Mouse (Mus musculus) heart, postnatal 10 days (tissue): ENCODE measurements around the gene Gm28053. TPM values are rescaled to one million over a fixed set of nuclear protein-coding genes. Genes with fewer than 3 reads are reported as not detected.

Experiments used
- DNase-seq, 2 experiments: peaks; one replicate each; pipeline ENCODE4 v3.0.0; 2021
- intact Hi-C: fragments of 180-260 bp; cut with DNase I; formaldehyde crosslinking; loops from one replicate; pipeline ENCODE4 v1.15.1; 2025
- total RNA-seq, 2 experiments: library from RNA; stranded (reverse); gene quantifications; 2 replicates each; pipeline ENCODE4 v1.2.3; 2021

Gm28053 gene
- total RNA-seq, 2 experiments from 2014 or later, result 5.0 to 6.6 TPM

DNA sequence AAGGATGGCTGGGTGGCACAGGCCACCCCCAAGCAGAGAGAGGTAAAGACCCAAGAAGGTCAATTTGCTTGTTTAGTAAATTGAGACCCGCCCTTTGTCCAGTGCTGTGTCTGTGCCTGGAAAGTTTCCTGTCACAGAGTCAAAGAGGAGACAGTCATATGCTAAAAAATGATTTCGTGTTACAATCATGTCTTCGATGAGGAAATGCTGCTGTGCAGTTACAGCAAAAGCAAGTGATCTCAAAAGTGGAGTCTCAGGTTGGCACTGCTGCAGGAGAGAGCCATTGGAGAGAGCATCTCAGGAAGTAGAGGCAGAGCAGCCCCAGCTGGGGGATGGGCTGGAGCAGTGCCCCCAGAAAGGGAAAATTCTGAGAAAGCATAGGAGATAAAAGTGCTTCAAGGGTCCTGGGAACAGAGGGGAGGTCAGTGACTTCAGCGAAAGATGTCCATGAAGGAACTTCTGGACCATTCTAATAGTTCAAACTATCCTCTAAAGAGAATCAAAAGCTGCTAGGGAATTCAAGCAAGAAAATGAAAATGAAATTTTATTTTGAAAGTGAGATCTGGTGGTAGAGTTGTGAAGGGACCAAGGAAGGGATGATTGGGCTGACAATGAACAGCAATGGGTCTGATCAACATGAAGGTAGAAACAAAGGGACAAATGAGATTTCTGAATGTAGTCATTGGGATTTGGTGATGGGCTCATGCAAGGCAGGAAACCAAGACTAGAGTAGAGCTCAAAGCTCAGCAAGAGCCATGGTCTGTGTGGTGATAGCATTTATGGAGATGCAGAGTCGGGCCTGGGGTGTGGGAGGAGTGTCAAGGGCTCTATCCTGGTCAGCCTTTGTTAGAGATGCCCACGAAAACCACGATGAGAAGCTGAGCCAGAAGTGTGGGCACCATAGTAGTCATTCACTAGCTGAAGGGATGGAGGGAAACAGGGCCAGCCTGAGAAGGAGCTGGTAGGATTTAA is 32.4 kb upstream of the Gm28053 start:
- intact Hi-C loops, result loop anchor here (1.0 to 2.0 kb wide), 2 partner anchors 11 to 61 kb away; partner anchors contain the start of gene Gimap5
- no peak for DNase-seq

DNA sequence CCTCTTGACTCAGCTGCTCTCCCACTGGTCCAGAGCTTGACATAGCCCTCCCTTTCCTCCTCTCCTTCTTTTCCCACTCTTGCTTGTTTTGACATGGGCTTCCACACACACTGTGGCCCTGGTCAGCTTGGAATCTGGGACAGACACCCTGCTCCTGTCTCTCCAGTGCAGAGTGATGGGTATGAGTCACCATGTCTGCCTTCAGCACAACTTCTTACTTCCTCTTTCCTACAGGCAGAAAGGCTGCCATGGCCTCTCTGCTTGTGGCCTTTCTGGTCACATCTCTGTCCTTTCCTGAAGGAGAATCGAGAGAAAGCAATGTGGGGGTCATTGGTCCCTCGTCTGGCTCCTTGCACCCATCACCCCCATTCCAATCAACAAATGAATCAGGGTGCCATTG is 31.3 kb upstream of the Gm28053 start:
- intact Hi-C loops, result no loop called here
- DNase-seq, result no peak

DNA sequence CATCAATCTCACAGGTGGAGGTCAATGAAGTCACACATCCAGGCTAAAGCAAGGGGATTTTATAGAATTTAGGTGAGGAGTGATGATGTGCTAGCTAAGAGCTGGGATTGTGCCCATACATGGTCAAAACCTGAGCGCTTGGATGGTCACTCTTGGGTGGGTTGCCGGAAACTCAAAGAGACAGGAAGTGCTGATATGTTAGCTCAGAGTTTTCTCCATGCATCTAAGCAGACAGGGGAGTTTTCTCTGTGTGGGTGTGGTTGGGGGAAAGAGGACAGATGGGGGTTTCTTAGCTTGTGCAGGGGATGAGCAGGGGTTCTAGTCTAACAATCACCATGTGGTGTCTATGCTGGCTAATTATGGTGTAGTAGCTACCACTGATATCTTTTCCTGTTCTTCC is 29.1 kb upstream of the Gm28053 start:
- DNase-seq, result no peak
- intact Hi-C loops, result no loop called here

DNA sequence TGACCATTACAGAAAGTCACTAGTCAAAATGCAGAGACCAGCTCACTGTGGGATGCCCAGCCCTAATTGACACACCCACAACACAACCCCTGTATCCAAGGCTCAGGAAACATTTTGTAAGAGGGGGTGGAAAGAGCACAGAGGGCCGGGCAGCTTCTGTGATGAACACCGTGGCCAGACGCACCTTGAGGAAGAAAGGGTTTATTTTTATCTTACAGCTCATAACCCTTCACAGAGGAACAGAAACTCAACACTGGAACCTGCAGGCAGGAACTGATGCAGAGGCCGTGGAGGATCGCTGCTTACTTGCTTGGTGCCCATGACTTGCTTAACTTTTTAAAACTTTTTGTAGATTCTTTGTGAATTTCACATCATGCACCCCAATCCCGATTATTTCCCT is 25.4 kb upstream of the Gm28053 start:
- DNase-seq, result no peak
- intact Hi-C loops, result no loop called here

DNA sequence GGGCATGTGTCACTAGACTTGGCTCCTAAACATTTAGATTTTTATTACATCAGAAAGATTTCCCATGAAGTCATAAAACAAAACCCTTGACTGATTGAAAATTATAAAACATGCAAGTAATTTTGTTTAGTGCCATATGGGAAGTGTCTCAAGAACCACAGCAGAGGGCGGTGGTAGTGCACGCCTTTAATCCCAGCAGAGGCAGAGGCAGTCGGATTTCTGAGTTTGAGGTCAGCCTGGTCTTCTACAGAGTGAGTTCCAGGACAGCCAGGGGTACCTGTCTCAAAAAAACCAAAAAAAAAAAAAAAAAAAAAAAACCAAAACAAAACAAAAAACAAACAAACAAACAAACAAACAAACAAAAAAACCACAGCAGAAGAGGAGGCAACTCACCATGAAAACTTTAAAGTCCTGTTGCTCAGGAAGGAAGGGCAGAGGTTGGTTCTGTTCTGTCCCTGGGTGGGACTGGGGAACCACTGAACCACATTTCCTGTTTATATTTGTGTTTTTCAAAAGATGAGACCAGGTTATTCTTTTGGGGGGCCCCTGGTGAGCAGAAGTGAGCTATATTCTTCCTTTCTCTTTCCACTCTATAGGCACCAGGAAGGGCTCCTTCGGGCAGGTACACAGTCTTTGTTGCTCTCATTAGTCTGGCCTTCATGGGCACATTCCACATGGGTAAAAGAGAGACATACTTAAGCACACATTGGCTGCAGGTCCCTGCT is 21.4 kb upstream of the Gm28053 start:
- DNase-seq, result no peak
- intact Hi-C loops, result loop anchor here (1.0 kb wide), 1 partner anchor 11 kb away; no protein-coding TSS in a partner anchor

DNA sequence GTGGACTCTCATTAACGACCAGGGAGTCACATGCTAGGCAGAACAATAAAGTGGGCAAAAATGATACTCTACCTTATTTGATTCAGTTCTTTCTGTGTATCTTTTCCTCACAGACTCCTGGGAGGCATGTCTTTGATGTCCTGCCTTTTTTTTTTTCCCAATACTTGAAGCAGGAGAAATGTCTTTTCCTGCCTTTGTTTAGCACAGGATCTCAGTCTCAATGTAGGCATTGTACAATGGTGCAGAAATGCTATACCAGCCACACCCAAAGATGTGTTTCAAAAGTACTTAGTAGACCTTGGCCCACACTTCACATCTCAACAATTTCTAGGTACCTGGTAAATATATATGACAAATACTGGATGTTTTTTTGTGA is 20.9 kb upstream of the Gm28053 start:
- DNase-seq, result no peak
- intact Hi-C loops, result loop anchor here (1.0 kb wide), 1 partner anchor 11 kb away; no protein-coding TSS in a partner anchor

DNA sequence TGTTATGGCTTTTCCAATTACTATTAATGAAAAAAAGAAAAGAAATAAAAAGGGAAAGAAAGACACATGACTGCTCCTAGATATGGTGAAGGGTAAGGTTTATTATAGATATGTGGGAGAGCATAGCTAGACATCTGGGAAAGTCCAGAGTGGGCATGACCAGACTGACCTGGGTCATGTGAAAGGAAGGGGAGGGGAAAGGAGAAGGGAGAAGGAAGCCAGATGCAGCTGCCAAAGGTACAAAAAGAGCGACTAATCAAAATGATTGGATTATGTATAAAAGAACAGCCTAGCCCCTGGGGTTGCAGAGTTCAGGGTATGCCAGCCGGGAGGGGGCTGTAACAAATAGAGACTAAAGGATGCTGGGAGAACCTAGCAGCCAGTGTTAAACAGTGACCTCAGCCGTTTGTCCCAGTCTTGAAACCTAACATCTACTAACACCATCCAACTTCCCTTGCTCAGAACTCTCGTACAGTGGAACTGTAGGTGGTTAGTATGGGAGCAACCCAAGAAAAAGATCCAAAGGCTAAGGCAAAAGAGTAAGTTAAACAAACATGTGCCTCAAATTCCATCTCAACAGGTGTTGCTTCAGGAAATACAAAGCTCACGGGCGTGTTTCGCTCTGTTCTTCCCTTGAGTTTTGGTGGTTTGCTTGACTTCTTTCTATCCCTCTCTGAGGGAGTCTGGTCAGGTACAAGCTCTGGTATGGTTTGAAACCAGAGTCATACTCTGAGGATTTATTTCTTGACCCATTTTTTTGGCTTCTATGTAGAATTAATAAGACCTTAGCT is 20.1 kb upstream of the Gm28053 start:
- no peak for DNase-seq
- intact Hi-C loops, result no loop called here

DNA sequence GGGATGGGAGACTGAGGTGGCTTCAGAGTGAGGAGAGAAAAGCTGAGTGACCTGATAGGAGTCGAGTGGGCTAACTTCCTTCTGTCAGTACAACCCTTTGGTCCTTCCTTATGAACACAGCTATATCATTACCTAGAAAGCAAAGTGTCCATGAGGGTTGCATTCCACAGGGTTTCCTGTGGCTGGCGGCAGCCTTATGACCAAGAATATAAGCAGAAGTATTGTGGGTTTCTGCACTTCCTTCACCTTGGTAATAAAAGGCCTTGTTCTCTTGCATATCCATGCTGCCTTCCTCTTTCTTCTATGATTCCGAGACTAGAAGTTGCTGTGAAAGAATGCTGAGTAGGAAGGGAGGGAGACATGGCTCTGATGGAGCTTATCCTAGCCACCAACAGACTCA is 19.5 kb upstream of the Gm28053 start:
- no peak for DNase-seq
- intact Hi-C loops, result no loop called here

DNA sequence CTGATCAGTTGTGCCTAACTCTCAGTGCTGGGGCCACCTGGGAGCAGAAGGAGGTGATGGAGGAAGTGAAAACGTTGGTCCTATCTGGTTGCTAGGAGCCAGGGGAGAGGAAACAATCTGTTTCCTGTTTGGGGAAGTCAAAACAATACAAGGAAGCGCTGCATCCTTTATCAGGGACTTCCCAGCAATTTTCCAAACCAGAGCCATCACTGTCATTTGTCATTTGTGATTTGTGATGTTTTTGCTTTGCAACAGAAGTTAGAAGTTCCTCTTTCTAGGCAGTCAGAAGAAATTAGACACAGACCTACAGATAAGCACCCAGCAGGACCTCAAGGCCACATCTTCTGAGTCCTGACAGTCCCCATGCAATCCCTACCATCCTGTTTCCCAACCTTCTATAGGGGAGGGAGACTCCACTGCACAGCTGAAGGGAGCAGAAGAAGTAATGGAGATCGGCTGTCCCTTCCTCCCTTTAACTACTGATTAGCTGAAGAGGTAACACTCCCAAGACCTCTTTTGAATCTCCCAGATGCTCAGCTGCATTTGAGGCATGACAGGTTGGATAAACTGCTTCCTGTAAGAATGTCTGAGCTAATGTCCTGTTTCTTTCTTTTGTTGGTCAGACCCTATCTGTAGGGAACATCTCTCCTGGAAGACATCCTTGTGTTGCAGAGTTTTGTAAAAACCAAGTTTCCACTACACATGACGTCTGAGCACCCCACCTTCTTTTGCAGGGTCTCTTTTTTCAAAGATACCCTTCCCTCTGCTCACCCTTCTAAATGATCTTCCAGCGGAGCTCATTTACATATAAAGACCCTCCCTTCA is 17.9 kb upstream of the Gm28053 start:
- intact Hi-C loops, result no loop called here
- DNase-seq, result peak; percentile 56 to 60

DNA sequence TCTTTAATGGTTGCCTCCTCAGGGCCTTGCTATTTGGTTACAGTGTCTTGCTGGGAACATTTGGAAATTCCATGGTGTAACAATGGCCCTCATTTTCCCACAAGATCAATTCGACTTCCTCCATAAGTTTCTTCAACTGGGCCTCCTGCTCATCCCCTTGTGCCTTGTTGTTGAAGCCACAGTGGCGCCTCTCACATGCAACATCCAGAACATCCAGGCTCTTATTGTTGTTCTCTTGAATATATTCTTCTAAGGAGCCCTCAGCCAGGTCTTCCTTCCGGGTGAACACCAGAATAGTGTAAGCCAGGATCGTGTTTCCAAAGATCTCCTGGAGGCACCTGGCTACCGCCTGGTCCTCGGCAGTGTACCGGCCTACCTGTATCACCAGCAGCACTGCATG is 16.3 kb upstream of the Gm28053 start:
- no peak for DNase-seq
- intact Hi-C loops, result no loop called here

DNA sequence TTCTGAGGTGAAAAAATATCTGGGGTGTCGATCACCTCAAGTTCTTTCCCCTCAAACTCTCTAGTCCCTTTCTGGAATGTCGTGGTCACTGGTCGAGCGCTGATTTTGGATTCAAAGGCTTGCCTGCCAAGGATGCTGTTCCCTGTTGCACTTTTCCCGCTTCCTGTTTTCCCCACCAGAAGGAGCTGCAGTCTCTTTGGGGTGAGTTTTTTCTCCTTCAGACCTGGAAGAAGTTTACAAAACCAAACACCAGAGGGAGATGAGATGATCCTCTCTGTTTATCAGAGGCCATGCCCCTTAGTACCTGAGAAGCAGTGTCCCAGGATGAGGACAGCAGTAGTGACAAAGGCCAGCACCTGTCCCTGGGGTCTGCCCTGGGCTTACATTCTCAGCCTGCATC is 15.8 kb upstream of the Gm28053 start:
- intact Hi-C loops, result no loop called here
- no peak for DNase-seq

DNA sequence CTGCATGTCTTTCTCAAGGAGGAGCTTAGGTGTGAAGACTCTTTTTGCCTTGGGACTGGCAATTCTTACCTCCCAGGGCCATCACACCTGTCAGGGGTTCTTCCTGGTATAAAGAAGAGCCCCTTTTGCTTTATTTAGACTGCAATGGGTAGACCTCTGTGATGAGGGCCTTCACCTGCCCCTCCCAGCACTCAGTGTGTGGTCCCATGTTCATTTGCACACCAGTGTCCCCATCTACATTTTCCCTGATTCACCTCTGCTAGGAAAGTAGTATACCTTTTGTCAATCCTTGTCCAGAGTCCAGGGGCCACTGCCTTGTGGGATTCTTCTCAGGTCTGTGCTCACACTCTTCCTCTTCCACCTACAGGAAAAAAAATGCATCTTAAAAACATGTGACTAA is 14.3 kb upstream of the Gm28053 start:
- DNase-seq, result no peak
- intact Hi-C loops, result no loop called here

DNA sequence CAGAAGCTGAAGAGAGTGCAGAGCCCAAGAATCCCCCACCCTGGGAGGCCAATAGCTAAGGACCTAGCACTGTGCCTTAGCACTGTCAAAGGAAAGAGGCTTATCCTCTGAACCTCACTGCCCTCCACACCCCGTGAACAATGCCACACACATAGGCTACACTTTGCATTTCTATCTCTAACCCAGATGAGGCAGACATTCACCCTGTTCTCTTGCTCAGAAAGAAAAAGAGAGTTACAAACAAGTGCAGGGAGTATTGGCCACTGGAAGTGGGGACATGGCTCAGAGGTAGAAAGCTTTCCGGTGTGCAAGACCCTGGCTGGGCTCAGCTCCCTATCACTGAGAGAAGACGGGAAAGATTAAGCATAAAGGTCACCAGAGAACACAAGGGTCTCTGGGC is 12.3 kb upstream of the Gm28053 start:
- no peak for DNase-seq
- intact Hi-C loops, result loop anchor here (2.0 kb wide), 2 partner anchors 41 to 59 kb away; partner anchors contain the start of genes Gimap5 and Gimap8

DNA sequence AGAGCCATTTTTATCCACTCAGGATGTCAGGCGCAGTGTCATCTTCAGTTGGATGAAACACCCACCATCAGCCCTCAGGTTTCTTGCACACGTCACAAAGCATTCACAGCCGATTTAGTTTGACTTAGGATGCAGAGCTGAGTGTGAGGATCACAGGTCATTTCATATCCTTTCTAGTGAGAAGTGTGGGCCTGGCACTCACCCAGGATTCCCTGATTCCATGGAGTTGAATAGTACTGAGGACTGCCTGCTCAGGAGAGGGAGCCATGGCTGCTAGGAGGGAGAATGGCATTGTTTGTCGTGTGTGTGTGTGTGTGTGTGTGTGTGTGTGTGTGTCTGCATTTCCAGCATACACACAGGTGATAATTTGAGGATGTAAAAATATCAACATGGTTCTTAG is 1.9 kb downstream of the Gm28053 start:
- DNase-seq, result no peak
- intact Hi-C loops, result no loop called here

DNA sequence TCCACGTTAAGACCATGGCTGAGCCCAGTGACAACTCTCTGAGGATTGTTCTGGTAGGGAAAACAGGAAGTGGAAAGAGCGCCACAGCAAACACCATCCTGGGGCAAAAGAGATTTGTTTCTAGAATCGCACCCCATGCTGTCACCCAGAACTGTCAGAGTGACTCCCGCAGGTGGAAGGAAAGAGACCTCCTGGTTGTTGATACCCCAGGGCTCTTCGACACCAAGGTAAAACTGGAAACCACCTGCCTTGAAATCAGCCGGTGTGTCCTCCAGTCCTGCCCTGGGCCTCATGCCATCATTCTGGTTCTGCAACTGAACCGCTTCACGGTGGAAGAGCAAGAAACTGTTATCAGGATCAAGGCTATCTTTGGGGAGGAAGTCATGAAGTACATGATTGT is 5.1 kb downstream of the Gm28053 start:
- no peak for DNase-seq
- intact Hi-C loops, result no loop called here

DNA sequence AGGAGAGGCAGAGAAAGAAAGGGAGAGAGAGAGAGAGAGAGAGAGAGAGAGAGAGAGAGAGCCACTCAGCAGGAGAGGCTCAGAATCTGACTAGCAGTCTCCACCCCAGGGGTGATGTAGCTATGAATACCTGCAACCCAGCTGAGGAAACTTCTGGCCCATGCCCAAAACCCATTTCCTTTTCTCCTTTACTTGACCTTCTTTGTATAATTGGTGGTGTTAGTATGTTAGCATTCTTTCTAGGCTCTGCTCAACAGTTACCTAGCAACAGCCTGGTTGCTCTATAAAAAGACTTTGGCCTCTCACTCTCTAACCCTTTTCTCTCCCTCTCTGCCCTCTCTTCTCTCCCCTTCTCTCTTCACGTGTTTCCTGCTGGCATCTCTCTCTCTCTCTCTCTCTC is 7.1 kb downstream of the Gm28053 start:
- intact Hi-C loops, result no loop called here
- peak; percentile 86 to 88 for DNase-seq

DNA sequence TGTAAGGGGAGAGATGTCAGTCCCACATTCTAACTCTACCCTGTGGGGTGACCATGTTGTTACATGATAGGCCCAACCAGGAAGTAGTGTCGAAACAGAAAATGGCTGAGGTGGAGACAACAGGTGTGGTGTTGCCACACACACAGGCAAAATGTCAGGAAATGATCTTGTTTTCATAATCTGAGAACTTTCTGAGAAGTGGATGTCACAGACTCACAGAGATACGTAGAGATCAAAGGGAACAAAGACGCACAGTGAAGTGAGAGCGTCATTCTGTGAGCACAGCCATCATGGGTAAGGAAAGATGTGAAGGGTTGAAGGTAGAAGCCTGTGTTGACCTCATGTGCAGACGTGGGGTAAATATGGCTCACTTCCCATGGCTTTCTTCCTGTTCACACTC is 9.4 kb downstream of the Gm28053 start:
- DNase-seq, result no peak
- intact Hi-C loops, result no loop called here

DNA sequence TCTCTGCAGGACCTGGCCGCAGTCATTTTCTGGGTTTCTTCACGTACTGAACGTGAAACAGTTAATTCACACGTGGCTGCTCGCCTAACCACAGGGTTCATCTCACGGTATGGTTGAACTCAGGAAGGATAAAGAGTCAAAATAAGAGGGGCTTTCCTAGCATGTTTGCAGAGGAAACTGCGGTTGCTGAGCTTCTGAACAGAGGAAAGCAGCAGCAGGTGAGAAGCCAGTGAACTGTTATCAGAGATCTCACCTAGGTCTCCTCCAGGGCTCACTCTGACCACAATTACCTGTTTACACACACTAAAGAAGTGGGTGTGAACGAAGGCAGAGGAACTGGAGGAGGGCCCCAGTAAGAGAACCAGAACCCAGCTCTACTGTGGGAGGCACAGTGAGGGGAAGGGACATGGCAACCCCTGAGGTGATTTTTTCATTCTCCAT is 14.5 kb downstream of the Gm28053 start:
- DNase-seq, result peak in 1 of 2 experiments; percentile 8
- intact Hi-C loops, result no loop called here

DNA sequence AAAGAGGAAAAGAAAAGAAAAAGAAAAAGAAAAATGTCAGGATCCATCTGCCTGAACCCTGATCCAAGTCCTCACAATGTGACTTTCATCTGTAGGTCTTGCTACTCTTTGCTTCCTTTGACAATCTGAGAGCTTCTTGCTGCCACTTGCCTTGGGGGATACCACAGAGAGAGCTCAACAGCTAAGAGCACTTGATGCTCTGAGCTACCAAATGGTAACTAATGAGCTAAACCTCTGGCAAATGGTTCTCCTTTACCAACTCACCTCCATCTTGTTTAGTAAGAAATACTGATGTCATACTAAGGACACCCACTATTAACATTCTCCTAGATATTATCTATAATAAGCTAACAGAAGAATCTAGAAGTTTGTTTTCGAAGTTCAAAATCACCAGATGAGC is 15.3 kb downstream of the Gm28053 start:
- intact Hi-C loops, result no loop called here
- no peak for DNase-seq

DNA sequence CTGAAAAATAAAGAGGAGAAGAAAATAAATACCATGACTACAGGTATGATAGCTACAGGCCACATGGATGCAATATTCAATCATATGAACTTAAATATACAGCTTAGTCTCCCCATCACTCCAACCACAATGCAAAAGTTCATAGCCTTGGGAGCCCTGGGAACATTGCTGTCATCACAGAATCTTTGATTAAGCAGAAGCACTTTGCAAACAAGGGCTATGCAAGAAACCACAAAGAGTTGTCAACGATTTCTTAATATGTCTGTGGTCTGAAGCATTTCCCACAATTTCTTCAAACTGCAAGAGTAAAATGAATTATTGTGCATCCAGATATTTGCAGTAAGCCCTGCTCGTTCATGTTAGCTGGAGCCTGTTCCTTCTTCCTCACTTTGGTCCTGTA is 18.6 kb downstream of the Gm28053 start:
- no peak for DNase-seq
- intact Hi-C loops, result no loop called here
